Mouse (Mus musculus) T-helper 2 cell (primary cell): ENCODE measurements around the gene Pirt.

Source experiments
- in situ Hi-C: fragments of 300-600 bp; cut with MboI, MseI; formaldehyde crosslinking; loops from one replicate; pipeline ENCODE4 v1.15.1; 2025; ENCODE audit warnings: high pct_unique_total_duplicates

Pirt gene

GRCm38 (mm10) chr11:66911811-66912210 lies at the start of gene Pirt:
Pirt (plus strand) TSS chr11:66911981.
- in situ Hi-C loops, result no loop called here

DNA sequence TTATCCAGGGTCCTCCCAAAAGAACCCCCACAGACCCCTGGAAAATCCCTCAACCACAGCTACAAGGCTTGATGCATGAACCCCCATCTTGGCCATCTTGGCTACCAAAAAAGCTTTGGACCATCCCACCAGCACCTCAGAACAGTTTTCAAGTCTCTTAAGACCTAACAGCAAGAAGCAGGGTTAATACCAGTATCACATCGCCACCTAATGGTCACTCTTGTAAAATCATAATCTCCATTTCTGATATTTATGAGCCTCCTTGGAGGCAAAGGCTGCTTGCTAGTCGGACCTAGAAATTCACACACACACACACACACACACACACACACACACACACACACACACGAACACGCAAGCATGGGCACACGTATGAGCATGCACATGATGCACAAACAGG lies 40.1 kb upstream of the Pirt start:
- in situ Hi-C loops, result no loop called here

GRCm38 (mm10) chr11:66872773-66873470 lies 38.9 kb upstream of the Pirt start:
- in situ Hi-C loops, result no loop called here

- in situ Hi-C loops, result no loop called here
These were observed 30.5 kb upstream of the Pirt start for GRCm38 (mm10) chr11:66881291-66881690.

DNA sequence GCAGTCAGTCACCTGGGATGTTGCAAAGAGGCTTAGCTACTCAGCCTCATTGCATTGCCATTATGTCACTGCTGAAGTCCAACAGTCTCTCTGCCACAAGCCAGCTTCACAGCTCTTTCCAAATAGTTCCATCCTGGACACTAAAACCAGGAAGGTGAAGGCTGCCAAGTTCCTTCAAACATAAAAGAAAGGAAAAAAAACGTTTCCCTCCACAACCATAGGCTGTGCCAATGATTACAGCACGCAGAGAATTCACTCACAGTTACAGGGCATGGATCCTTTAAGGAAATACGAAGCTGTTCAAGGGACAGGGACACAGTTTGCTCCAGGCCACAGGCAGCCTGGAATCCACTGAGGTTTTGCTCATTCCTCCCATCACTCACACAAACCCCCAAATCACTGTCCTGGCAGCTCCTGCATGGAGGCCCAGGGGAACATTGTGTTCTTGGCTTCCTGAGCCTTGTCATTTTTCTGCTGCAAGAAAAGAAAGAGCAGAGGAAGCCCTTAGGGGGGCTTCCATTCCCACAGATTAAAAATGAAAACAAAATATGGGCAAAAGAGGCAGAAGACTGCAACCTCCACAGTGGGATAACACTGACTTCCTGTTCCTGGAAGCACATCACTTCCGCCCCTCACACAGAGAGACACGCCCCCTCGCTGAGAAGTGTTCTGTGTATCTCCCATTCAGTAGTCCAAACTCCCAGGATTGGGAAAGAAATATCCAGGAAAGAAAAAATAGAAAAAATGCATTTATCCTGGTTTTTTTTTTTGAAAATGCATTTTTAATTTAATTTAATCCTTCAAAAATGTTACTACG lies 29.3 kb upstream of the Pirt start:
- in situ Hi-C loops, result no loop called here

DNA sequence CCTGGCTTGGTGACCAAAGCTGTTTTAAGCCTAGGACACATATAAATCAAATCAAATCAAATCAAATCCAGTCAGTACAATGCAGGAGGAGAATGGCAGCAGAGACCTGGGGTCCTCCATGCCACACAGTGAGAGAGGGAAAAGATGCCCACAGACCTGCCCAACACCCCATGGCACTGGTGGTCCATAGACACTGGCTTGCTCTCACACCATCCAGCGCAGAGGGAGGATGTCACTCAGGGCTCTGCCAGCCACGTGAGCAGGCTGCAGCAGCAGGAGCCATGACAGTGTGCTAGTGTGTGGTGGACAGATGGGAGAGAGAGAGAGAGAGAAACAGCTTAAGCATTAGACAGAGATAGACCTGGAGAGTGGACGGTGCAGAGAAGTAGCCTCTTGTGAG lies 19.2 kb upstream of the Pirt start:
- in situ Hi-C loops, result no loop called here

DNA sequence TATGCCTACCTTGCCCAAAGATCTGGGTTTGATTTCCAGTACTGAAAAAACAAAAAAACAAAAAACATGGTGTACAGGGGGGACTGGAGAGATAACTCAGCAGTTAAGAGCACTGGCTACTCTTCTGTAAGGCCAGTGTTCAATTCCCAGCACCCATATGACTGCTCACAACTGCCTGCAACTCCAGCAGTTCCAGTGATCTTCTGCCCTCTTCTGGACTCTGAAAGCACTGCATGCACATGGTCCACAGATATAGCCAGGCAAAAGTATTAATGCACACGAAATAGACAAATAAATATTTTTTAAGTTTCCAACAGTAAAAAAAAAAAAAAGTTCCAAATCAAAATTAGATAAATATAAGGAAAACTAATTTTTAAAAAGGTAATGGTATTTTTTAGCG lies 13.0 kb upstream of the Pirt start:
- in situ Hi-C loops, result loop anchor here (5.0 kb wide), 1 partner anchor 179 kb away; the partner anchor contains the start of gene Myh3

- in situ Hi-C loops, result loop anchor here (5.0 kb wide), 1 partner anchor 178 kb away; the partner anchor contains the start of gene Myh3
These were observed 12.4 kb upstream of the Pirt start for GRCm38 (mm10) chr11:66899426-66899825.

GRCm38 (mm10) chr11:66902801-66903200 lies 9.0 kb upstream of the Pirt start:
- in situ Hi-C loops, result loop anchor here (10.0 kb wide), 1 partner anchor 212 kb away; no protein-coding TSS in a partner anchor

DNA sequence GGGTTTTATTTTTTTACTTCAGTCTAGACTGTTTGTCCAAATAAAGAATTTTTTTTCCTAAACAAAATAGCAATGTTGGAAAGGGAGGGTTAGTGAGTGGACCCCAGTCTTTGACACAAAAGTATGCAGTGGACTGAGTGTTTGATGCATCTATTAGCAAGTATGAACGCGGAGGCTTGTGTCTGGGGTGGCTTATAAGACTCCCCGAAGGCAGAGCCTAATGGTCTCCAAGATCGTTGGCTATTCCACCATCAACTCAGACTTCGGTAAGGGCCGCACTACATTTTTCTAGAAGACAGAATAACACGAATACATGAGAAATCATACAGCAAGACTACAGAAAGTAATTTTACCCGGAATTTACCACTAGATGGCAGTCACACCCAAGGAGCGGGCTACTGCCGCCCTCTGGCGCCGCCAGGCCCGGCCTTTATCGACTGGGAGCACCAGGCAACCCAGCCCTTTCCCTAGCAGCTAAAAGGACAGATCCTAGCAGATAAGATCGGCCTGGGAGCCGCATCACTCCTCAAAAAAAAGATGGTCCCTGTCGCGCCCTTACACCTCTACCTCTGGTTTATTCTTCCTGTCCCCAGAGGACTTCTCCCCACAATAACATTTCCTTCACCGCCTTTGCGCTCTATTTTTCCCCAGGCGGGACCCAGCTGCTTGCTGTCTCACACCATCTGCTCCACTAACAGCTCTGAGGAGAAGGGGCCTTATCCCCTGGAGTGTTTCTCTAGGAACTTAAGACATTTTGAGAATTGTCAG lies 6.0 kb upstream of the Pirt start:
- in situ Hi-C loops, result loop anchor here (10.0 kb wide), 1 partner anchor 209 kb away; no protein-coding TSS in a partner anchor

GRCm38 (mm10) chr11:66912531-66913458 lies 1.0 kb downstream of the Pirt start:
- in situ Hi-C loops, result no loop called here

DNA sequence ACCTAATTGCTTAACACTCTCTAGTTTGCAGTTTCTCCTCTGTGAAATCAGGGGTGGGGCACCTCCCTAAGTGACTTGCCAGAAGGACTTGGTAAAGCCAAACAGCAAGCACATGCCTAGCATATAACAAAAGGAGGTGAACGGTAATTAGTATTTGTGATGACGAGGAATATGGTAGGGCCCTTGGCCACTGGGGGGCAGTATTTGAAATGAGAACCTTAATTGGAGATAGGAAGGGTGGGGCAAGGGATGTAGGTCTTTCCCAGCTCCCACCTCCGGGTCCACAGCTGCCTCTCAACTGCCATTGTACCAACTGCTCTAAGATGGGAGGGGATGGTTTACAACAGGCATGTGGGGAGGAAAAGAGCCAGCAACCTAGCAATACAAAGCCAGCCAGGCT lies 2.5 kb downstream of the Pirt start:
- in situ Hi-C loops, result no loop called here

- in situ Hi-C loops, result loop anchor here (5.0 kb wide), 1 partner anchor 62 kb away; no protein-coding TSS in a partner anchor
These were observed 8.2 kb downstream of the Pirt start for GRCm38 (mm10) chr11:66920012-66920411.

DNA sequence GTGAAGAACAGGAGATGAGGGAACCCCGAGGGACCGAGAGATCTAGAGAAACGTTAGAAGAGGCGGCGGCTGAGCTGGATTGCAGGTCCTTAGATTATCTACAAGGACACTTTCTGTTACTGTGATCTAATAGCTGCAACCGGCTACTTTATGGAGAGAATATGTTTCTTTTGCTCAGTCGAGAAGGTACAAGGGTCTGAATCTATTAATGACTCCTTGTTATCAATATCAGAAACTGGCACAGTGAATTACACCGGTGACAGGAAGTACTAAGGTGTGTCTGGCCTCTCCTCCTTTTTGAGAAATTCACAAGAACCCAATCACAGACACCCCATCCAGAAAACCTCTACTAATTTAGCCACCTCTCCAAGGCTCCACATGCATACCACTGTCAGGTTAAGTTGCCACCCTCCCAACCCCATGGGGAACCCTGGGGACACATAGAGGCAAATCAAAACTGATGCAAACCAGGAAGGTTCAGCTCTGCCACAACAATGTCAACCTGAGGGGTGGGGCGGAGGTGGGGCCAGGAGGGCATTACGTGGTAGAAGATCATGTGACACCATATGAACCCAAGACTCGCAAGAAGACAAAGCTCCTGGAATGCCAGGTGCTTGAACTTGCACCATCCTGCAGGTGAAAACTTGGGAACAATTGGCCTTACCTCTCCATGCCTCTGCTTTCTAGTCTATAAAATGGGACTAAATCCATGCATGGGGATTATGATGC lies 12.5 kb downstream of the Pirt start:
- in situ Hi-C loops, result loop anchor here (5.0 kb wide), 1 partner anchor 58 kb away; no protein-coding TSS in a partner anchor

DNA sequence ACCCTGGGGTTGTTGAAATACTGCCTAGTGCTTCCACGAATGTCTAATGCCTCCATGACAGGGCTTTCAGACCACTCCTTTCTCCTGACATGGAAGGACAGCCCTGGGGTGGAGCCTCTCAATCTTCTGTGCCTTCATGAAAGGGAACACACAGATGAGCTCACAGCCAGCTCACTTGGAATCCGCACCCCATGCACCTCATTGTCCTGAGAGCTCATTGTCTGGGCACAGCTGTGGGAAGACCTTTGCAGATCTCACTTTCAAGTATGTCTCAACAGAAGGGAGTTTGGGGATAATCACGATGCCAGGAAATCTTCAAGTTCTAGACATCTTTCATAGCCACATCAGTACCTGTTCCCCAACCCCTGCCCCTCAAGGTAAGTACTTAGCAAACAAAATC lies 16.5 kb downstream of the Pirt start:
- in situ Hi-C loops, result no loop called here

GRCm38 (mm10) chr11:66932827-66933599 lies 21.2 kb downstream of the Pirt start:
- in situ Hi-C loops, result no loop called here

- in situ Hi-C loops, result no loop called here
These were observed 22.8 kb downstream of the Pirt start for GRCm38 (mm10) chr11:66934428-66935173.

DNA sequence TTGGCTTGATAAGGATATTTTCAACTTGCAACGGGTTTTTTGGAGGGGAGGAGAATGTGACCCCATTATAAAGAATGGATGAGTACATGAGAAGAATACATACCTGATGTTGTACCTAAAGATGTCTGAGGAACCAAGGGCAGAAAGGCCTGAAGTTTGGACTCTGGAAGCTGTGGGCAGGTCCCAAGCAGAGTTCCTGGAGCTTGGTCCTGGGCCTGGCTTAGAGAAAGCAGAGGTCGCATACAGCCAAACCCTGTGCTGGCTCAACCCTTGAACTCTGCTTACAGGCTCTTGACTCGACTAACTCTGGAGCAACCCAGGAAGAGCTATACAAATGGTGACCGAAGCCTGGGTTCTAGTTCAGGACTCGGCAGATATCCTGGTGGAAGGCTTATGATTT lies 30.2 kb downstream of the Pirt start:
- in situ Hi-C loops, result no loop called here
